Mouse (Mus musculus): Measurements from ENCODE around the gene Mllt3. TPM values are rescaled to one million over a fixed set of nuclear protein-coding genes. Genes with fewer than 3 reads are reported as not detected.
"Not testable (repeated sequence)": the region's sequence is repeated elsewhere in the genome, so short reads cannot be mapped to it uniquely, and the experiment has no call there.

Mllt3 gene
- total and polyA plus RNA-seq, 2 experiments from 2014 or later = 24.8 to 57.8 TPM

DNA sequence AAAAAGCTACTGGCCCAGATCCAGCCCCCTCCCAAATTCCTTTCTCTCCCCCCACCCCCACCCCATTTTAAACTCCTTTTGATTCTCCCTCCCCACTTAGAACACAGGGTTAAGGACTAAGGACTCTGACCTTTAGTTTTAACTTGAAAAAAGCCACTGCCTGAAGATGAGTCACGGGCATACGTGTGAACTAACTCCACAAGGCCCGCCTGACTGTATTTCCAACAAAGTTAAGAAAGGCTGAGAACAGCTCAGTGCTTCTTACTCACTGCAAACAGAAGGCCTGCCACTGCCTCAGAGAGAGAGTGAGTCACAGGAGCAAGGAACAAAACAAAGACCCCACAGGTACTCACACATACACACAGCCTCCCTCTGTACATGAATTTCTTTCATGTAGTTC lies 48.6 kb downstream of the Mllt3 start:
- Histone ChIP-seq H3K9me3 (ENCODE audit: low read length) (no peaks in the 10 kb centered on the region), H3K4me2 (ENCODE audit: low read depth, low read length, poor library complexity, severe bottlenecking) (no peak overlapping the region), H3K4me1 (ENCODE audit: insufficient read depth, low read length) (peaks cover 14% of the 10 kb centered on the region; the same call in 1 of the 2 replicates), H3K9ac (replicated peaks; ENCODE audit: low read length, poor library complexity, severe bottlenecking) (no peak overlapping the region), H3K36me3 (ENCODE audit: insufficient read depth, low read length) (no peaks in the 10 kb centered on the region), H3K4me3 (ENCODE audit: low read depth, low read length) (no peak overlapping the region), H3K27me3 (ENCODE audit: insufficient read depth, low read length) (no peaks in the 10 kb centered on the region), H3K27ac (ENCODE audit: low read depth, low read length) (no peak overlapping the region)
- WGBS = 39% methylated on average over 3 of the region's 3 CpGs
- ATAC-seq (ENCODE audit: low FRiP score) (no peak), DNase-seq (ENCODE audit: low spot score) (no peak)
- no peak for TF ChIP-seq CTCF (IDR thresholded peaks at IDR 0.05)

DNA sequence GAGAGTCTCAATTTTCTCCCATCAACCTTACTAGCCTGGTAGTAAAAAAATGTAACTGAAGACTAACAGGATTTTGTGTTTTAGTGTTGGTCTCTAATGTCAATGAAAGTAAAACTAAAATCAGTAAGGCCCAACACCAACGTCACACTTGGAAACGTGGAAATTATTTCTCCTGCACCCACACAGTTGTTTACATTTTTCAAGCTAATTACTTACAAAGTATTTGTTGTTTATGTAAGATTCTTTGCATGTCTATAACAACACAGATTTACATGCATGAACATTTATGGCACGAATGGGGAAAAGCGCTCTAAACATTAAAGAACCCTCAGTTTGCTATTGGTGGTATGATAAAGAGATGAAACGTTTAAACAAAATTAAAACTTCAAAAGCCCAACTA lies 49.1 kb downstream of the Mllt3 start:
- H3K4me1 ChIP-seq (ENCODE audit: insufficient read depth, low read length) = peaks cover 14% of the 10 kb centered on the region; the same call in 1 of the 2 replicates
- H3K27me3 ChIP-seq (ENCODE audit: insufficient read depth, low read length) = no peaks in the 10 kb centered on the region
- no peaks in the 10 kb centered on the region for H3K36me3 ChIP-seq (ENCODE audit: insufficient read depth, low read length)
- no peak overlapping the region for H3K27ac ChIP-seq (ENCODE audit: low read depth, low read length)
- no peak overlapping the region for H3K4me3 ChIP-seq (ENCODE audit: low read depth, low read length)
- no peak for ATAC-seq (ENCODE audit: low FRiP score)
- no peak overlapping the region for H3K9ac ChIP-seq (replicated peaks; ENCODE audit: low read length, poor library complexity, severe bottlenecking)
- H3K9me3 ChIP-seq (ENCODE audit: low read length) = no peaks in the 10 kb centered on the region
- 69% methylated on average over 5 of the region's 5 CpGs for WGBS
- DNase-seq (ENCODE audit: low spot score) = no peak
- no peak overlapping the region for H3K4me2 ChIP-seq (ENCODE audit: low read depth, low read length, poor library complexity, severe bottlenecking)
- TF ChIP-seq CTCF (IDR thresholded peaks at IDR 0.05) = no peak

DNA sequence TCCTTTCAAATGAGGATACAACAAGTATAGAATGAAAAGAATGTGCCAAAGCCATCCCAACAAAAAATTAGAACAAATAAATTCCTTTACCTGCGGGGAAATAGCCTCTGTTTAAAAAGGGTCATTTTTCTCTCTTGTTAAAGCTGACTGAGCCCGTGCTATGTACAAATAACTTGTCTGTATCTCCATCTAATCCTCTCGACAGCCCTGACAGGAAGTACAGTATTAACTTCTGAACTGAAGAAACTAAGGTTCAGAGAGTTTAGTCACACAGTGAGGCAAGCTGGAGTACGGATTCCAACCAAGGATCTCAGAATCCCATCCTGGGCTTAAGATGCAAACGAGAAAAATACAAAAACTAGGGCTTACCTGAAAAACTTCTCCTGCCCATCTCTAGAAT lies 50.6 kb downstream of the Mllt3 start:
- H3K4me3 ChIP-seq (ENCODE audit: low read depth, low read length) = no peak overlapping the region
- ATAC-seq (ENCODE audit: low FRiP score) (no peak), DNase-seq (ENCODE audit: low spot score) (no peak)
- H3K27ac ChIP-seq (ENCODE audit: low read depth, low read length) = no peak overlapping the region
- no peaks in the 10 kb centered on the region for H3K36me3 ChIP-seq (ENCODE audit: insufficient read depth, low read length)
- no peaks in the 10 kb centered on the region for H3K9me3 ChIP-seq (ENCODE audit: low read length)
- no peak overlapping the region for H3K9ac ChIP-seq (replicated peaks; ENCODE audit: low read length, poor library complexity, severe bottlenecking)
- H3K4me1 ChIP-seq (ENCODE audit: insufficient read depth, low read length) = peaks cover 14% of the 10 kb centered on the region; the same call in 1 of the 2 replicates
- no peaks in the 10 kb centered on the region for H3K27me3 ChIP-seq (ENCODE audit: insufficient read depth, low read length)
- H3K4me2 ChIP-seq (ENCODE audit: low read depth, low read length, poor library complexity, severe bottlenecking) = no peak overlapping the region
- WGBS = 62% methylated on average over 5 of the region's 5 CpGs
- no peak for TF ChIP-seq CTCF (IDR thresholded peaks at IDR 0.05)

DNA sequence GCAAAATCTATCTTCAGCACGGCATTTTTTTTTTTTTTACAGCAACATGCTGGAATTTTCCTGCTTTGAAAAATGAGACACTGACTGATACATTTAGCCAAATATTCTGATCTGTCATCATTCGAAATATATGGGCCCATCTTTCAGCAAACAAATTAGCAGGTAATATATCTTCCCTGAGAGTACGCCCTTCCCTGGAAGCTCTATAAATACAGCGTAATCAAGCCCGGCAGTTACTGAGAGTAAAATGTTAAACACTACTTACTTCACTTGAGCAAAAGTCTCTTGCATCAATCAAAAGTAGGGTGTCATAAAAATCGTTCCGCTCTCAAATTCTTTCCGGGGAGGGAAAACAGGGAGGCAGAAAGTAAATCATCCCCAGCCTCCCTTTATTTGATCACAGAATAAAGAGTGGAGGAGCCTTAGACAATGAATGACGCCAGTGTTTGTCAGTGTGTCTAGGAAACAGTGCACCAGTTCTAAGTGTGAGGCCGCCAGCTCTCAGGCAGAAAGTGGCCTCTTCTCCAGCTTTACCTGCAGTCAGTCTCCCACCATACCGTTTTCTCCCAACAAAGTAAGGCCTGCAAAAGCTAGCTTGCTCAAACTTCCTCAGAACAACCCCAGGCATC lies 55.2 kb downstream of the Mllt3 start:
- DNase-seq (ENCODE audit: low spot score) (no peak), ATAC-seq (ENCODE audit: low FRiP score) (no peak)
- Histone ChIP-seq H3K27me3 (ENCODE audit: insufficient read depth, low read length) (no peaks in the 10 kb centered on the region), H3K4me2 (ENCODE audit: low read depth, low read length, poor library complexity, severe bottlenecking) (no peak overlapping the region), H3K4me1 (ENCODE audit: insufficient read depth, low read length) (0 out of 2 replicates have a peak, but pooled peaks cover under 1% of the 10 kb centered on the region), H3K9me3 (ENCODE audit: low read length) (no peaks in the 10 kb centered on the region), H3K9ac (replicated peaks; ENCODE audit: low read length, poor library complexity, severe bottlenecking) (no peak overlapping the region), H3K27ac (ENCODE audit: low read depth, low read length) (no peak overlapping the region), H3K4me3 (ENCODE audit: low read depth, low read length) (no peak overlapping the region), H3K36me3 (ENCODE audit: insufficient read depth, low read length) (no peaks in the 10 kb centered on the region)
- WGBS = 73% methylated on average over 11 of the region's 11 CpGs
- no peak for TF ChIP-seq CTCF (IDR thresholded peaks at IDR 0.05)

DNA sequence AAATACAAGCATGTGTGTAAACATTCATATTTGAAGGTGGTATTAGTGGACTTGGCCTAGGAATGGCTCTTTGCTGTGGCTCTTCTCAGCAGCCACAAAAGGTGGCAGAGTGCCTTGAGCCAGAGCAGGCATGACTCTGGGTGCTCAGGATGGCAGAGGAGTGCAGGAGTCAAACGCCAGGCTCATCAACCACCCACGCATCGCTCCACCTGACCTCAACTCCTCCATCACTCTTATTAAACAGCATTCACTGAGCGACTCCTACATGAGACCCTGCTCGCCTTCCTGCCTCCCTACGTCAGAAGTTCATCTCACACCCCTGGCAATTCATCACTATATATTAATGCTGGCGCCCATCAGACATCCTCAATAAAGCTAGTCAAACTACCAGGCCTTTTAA lies 67.3 kb downstream of the Mllt3 start:
- 95% methylated on average over 7 of the region's 7 CpGs for WGBS
- no peaks in the 10 kb centered on the region for H3K27me3 ChIP-seq (ENCODE audit: insufficient read depth, low read length)

DNA sequence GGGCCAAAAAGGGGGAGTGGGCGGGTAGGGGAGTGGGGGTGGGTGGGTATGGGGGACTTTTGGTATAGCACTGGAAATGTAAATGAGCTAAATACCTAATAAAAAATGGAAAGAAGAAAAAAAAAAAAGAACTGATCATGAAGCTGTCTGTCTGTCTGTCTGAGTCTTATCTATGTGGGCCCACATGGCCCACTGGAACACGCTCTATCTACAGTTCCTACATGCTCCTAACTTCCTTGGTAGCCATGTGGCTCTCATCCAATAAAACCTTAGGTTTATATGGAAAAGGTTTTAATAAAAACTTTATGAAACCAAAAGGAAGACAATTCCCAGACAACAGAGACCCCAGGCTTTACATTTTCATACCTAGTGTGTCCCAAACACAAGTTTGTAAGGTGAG lies 68.3 kb downstream of the Mllt3 start:
- H3K27ac ChIP-seq (ENCODE audit: low read depth, low read length); H3K4me2 ChIP-seq (ENCODE audit: low read depth, low read length, poor library complexity, severe bottlenecking); H3K4me1 ChIP-seq (ENCODE audit: insufficient read depth, low read length); DNase-seq (ENCODE audit: low spot score); H3K36me3 ChIP-seq (ENCODE audit: insufficient read depth, low read length); H3K9ac ChIP-seq (replicated peaks; ENCODE audit: low read length, poor library complexity, severe bottlenecking); ATAC-seq (ENCODE audit: low FRiP score); H3K27me3 ChIP-seq (ENCODE audit: insufficient read depth, low read length); H3K4me3 ChIP-seq (ENCODE audit: low read depth, low read length); H3K9me3 ChIP-seq (ENCODE audit: low read length): not testable (repeated sequence)
- WGBS = 88% methylated on average over 1 of the region's 2 CpGs

More for the DNA sequence above, 67.3 kb downstream of the Mllt3 start:
- no peak for TF ChIP-seq CTCF (IDR thresholded peaks at IDR 0.05)
- Histone ChIP-seq H3K4me3 (ENCODE audit: low read depth, low read length) (no peak overlapping the region), H3K9ac (replicated peaks; ENCODE audit: low read length, poor library complexity, severe bottlenecking) (no peak overlapping the region), H3K27ac (ENCODE audit: low read depth, low read length) (no peak overlapping the region), H3K4me1 (ENCODE audit: insufficient read depth, low read length) (no peaks in the 10 kb centered on the region), H3K4me2 (ENCODE audit: low read depth, low read length, poor library complexity, severe bottlenecking) (no peak overlapping the region), H3K9me3 (ENCODE audit: low read length) (no peaks in the 10 kb centered on the region), H3K36me3 (ENCODE audit: insufficient read depth, low read length) (no peaks in the 10 kb centered on the region)
- DNase-seq (ENCODE audit: low spot score) (no peak), ATAC-seq (ENCODE audit: low FRiP score) (no peak)

Measured in midbrain, postnatal 0 days (tissue).